Mouse (Mus musculus): ENCODE data around the gene Psmg1. TPM values are rescaled to one million over a fixed set of nuclear protein-coding genes. Genes with fewer than 3 reads are reported as not detected.

Psmg1 gene
- 48.7 and 50.1 TPM in 2 replicates for polyA plus RNA-seq (2015; fragmentation: Nextera tagmentation; extraction: Ambion mirVana)

GRCm38 (mm10) chr16:95990462-95991121, at the start of gene Psmg1:
Gene Psmg1, minus strand, starts transcription at chr16:95990960.
- Histone ChIP-seq H3K4me1 (replicated peaks; ENCODE audit: control insufficient read depth, insufficient read depth) (no peaks in the 10 kb centered on the region), H3K9me3 (ENCODE audit: control insufficient read depth, low read length) (no peaks in the 10 kb centered on the region), H3K27ac (replicated peaks) (peak within 1 kb of the TSS; percentile 85), H3K4me2 (replicated peaks; ENCODE audit: low read depth) (peak within 1 kb of the TSS; percentile 80), H3K27me3 (ENCODE audit: control insufficient read depth, insufficient read depth, low read length) (no peaks in the 10 kb centered on the region), H3K9ac (ENCODE audit: low read length) (peak within 1 kb of the TSS; percentile 83), H3K36me3 (ENCODE audit: control insufficient read depth, insufficient read depth, low read length) (no peaks in the 10 kb centered on the region), H3K4me3 (ENCODE audit: low read depth, low read length) (peak within 1 kb of the TSS; percentile 73)
- WGBS = under 1% methylated on average over 56 of the region's 62 CpGs
- ATAC-seq (ENCODE audit: low FRiP score, low TSS enrichment) (peak; percentile 93), DNase-seq (ENCODE audit: low spot score) (peak; percentile 95)
- no peak for TF ChIP-seq EP300 (optimal IDR thresholded peaks at IDR 0.05)
- TF ChIP-seq CTCF (IDR thresholded peaks at IDR 0.05; ENCODE audit: low read depth) = peak; percentile 50

GRCm38 (mm10) chr16:96039538-96039937, 48.8 kb upstream of the Psmg1 start:
- no peak overlapping the region for H3K4me2 ChIP-seq (replicated peaks; ENCODE audit: low read depth)
- 71% methylated on average over 6 of the region's 6 CpGs for WGBS
- ATAC-seq (ENCODE audit: low FRiP score, low TSS enrichment) = no peak
- no peaks in the 10 kb centered on the region for H3K4me1 ChIP-seq (replicated peaks; ENCODE audit: control insufficient read depth, insufficient read depth)
- no peak overlapping the region for H3K4me3 ChIP-seq (ENCODE audit: low read depth, low read length)
- H3K9ac ChIP-seq (ENCODE audit: low read length) = no peak overlapping the region
- no peaks in the 10 kb centered on the region for H3K9me3 ChIP-seq (ENCODE audit: control insufficient read depth, low read length)
- no peak overlapping the region for H3K27ac ChIP-seq (replicated peaks)
- TF ChIP-seq CTCF (IDR thresholded peaks at IDR 0.05; ENCODE audit: low read depth) (no peak), EP300 (optimal IDR thresholded peaks at IDR 0.05) (no peak)
- DNase-seq (ENCODE audit: low spot score) = no peak
- H3K36me3 ChIP-seq (ENCODE audit: control insufficient read depth, insufficient read depth, low read length) = peaks cover 49% of the 10 kb centered on the region
- no peaks in the 10 kb centered on the region for H3K27me3 ChIP-seq (ENCODE audit: control insufficient read depth, insufficient read depth, low read length)

GRCm38 (mm10) chr16:96034473-96034872, 43.7 kb upstream of the Psmg1 start:
- H3K4me1 ChIP-seq (replicated peaks; ENCODE audit: control insufficient read depth, insufficient read depth) = no peaks in the 10 kb centered on the region
- H3K9me3 ChIP-seq (ENCODE audit: control insufficient read depth, low read length) = no peaks in the 10 kb centered on the region
- no peak for DNase-seq (ENCODE audit: low spot score)
- no peak overlapping the region for H3K4me2 ChIP-seq (replicated peaks; ENCODE audit: low read depth)
- peaks cover 56% of the 10 kb centered on the region for H3K36me3 ChIP-seq (ENCODE audit: control insufficient read depth, insufficient read depth, low read length)
- H3K27ac ChIP-seq (replicated peaks) = no peak overlapping the region
- no peak overlapping the region for H3K9ac ChIP-seq (ENCODE audit: low read length)
- TF ChIP-seq EP300 (optimal IDR thresholded peaks at IDR 0.05) (no peak), CTCF (IDR thresholded peaks at IDR 0.05; ENCODE audit: low read depth) (no peak)
- H3K4me3 ChIP-seq (ENCODE audit: low read depth, low read length) = no peak overlapping the region
- ATAC-seq (ENCODE audit: low FRiP score, low TSS enrichment) = no peak
- no peaks in the 10 kb centered on the region for H3K27me3 ChIP-seq (ENCODE audit: control insufficient read depth, insufficient read depth, low read length)
- WGBS = 93% methylated on average over 6 of the region's 6 CpGs

- peaks cover 55% of the 10 kb centered on the region for H3K36me3 ChIP-seq (ENCODE audit: control insufficient read depth, insufficient read depth, low read length)
- WGBS = 88% methylated on average over 13 of the region's 13 CpGs
- no peak for ATAC-seq (ENCODE audit: low FRiP score, low TSS enrichment)
Measured at GRCm38 (mm10) chr16:96032368-96033043, 41.7 kb upstream of the Psmg1 start.

GRCm38 (mm10) chr16:96030476-96031102, 39.8 kb upstream of the Psmg1 start:
- Histone ChIP-seq H3K9me3 (ENCODE audit: control insufficient read depth, low read length) (no peaks in the 10 kb centered on the region), H3K27ac (replicated peaks) (no peak overlapping the region), H3K27me3 (ENCODE audit: control insufficient read depth, insufficient read depth, low read length) (no peaks in the 10 kb centered on the region), H3K9ac (ENCODE audit: low read length) (no peak overlapping the region), H3K4me1 (replicated peaks; ENCODE audit: control insufficient read depth, insufficient read depth) (no peaks in the 10 kb centered on the region), H3K4me3 (ENCODE audit: low read depth, low read length) (no peak overlapping the region), H3K36me3 (ENCODE audit: control insufficient read depth, insufficient read depth, low read length) (peaks cover 53% of the 10 kb centered on the region), H3K4me2 (replicated peaks; ENCODE audit: low read depth) (no peak overlapping the region)
- peak; percentile 22 for DNase-seq (ENCODE audit: low spot score)
- TF ChIP-seq EP300 (optimal IDR thresholded peaks at IDR 0.05) = no peak
- TF ChIP-seq CTCF (IDR thresholded peaks at IDR 0.05; ENCODE audit: low read depth) = peak; percentile 56
- ATAC-seq (ENCODE audit: low FRiP score, low TSS enrichment) = no peak
- 79% methylated on average over 2 of the region's 2 CpGs for WGBS

More at GRCm38 (mm10) chr16:96032368-96033043, 41.7 kb upstream of the Psmg1 start:
- Histone ChIP-seq H3K4me2 (replicated peaks; ENCODE audit: low read depth) (no peak overlapping the region), H3K27ac (replicated peaks) (no peak overlapping the region), H3K9me3 (ENCODE audit: control insufficient read depth, low read length) (no peaks in the 10 kb centered on the region), H3K9ac (ENCODE audit: low read length) (no peak overlapping the region), H3K27me3 (ENCODE audit: control insufficient read depth, insufficient read depth, low read length) (no peaks in the 10 kb centered on the region), H3K4me1 (replicated peaks; ENCODE audit: control insufficient read depth, insufficient read depth) (no peaks in the 10 kb centered on the region), H3K4me3 (ENCODE audit: low read depth, low read length) (no peak overlapping the region)
- no peak for DNase-seq (ENCODE audit: low spot score)
- TF ChIP-seq EP300 (optimal IDR thresholded peaks at IDR 0.05) (no peak), CTCF (IDR thresholded peaks at IDR 0.05; ENCODE audit: low read depth) (no peak)

Data from stomach, postnatal 0 days (tissue).